Mouse (Mus musculus): Measurements from ENCODE around the gene Clip2. TPM values are rescaled to one million over a fixed set of nuclear protein-coding genes. Genes with fewer than 3 reads are reported as not detected.

Gene Clip2
- 1.8 and 3.1 TPM in 2 replicates for polyA plus RNA-seq (2015; fragmentation: Nextera tagmentation; extraction: Ambion mirVana)

GRCm38 (mm10) chr5:134552110-134552972 is at the start of gene Clip2:
TSS of gene Clip2 (minus strand) at chr5:134552434.

GRCm38 (mm10) chr5:134581146-134581545 is 28.9 kb upstream of the Clip2 start, which contains the start of gene Rfc2:
TSS of gene Rfc2 (plus strand) at chr5:134581366.

GRCm38 (mm10) chr5:134560071-134560449 is 7.8 kb upstream of the Clip2 start, which contains the start of gene Syna:
TSS of gene Syna (minus strand) at chr5:134560171.

GRCm38 (mm10) chr5:134456503-134456962 is 95.7 kb downstream of the Clip2 start, which contains the start of gene Gtf2ird1:
TSS of gene Gtf2ird1 (minus strand) at chr5:134456716.

Small RNA genes within 50 kb of the gene (microRNA-seq; reads per million reads assigned to microRNA genes)
- gene Gm26340 (ENCODE audit: borderline replicate concordance, insufficient number of aligned reads) (not detected), gene Mir7228 (ENCODE audit: borderline replicate concordance, insufficient number of aligned reads) (not detected)

Other genes starting within 250 kb of the Clip2 start
- 84.6 and 129 TPM in 2 replicates for gene Gtf2i, start 237.7 kb downstream of the Clip2 start, polyA plus RNA-seq (2015; fragmentation: Nextera tagmentation; extraction: Ambion mirVana)
- gene Gtf2ird1, start 95.7 kb downstream of the Clip2 start, polyA plus RNA-seq (2015; fragmentation: Nextera tagmentation; extraction: Ambion mirVana): 35.5 and 44.5 TPM in 2 replicates
- gene Syna, start 7.7 kb upstream of the Clip2 start, polyA plus RNA-seq (2015; fragmentation: Nextera tagmentation; extraction: Ambion mirVana): 0.07 TPM in 1 of 2 replicates, not detected in the other
- gene Rfc2, start 28.9 kb upstream of the Clip2 start, polyA plus RNA-seq (2015; fragmentation: Nextera tagmentation; extraction: Ambion mirVana): 109 and 135 TPM in 2 replicates
- 2.7 and 2.8 TPM in 2 replicates for gene Lat2, start 62.6 kb upstream of the Clip2 start, polyA plus RNA-seq (2015; fragmentation: Nextera tagmentation; extraction: Ambion mirVana)
- 204 and 239 TPM in 2 replicates for gene Eif4h, start 87.1 kb upstream of the Clip2 start, polyA plus RNA-seq (2015; fragmentation: Nextera tagmentation; extraction: Ambion mirVana)
- gene Limk1, start 136.2 kb upstream of the Clip2 start, polyA plus RNA-seq (2015; fragmentation: Nextera tagmentation; extraction: Ambion mirVana): 7.6 and 7.9 TPM in 2 replicates
- 128 and 135 TPM in 2 replicates for gene Eln, start 194.9 kb upstream of the Clip2 start, polyA plus RNA-seq (2015; fragmentation: Nextera tagmentation; extraction: Ambion mirVana)

Measured in adrenal gland, postnatal 0 days (tissue).